Mouse (Mus musculus) hindbrain, embryonic 11.5 days (tissue): ENCODE results near the gene Tmem178. TPM values are rescaled to one million over a fixed set of nuclear protein-coding genes. Genes with fewer than 3 reads are reported as not detected.

Experiments used
- ATAC-seq: fragments of 200-750 bp; cut with Nextera tagmentation; 2 replicates; pipeline ENCODE4 v1.8.0; 2017; ENCODE audit warnings: mild to moderate bottlenecking, moderate TSS enrichment, moderate library complexity; ENCODE audit not compliant: low FRiP score
- DNase-seq: peaks from one replicate; pipeline ENCODE4 v3.0.0-alpha.2; 2015; ENCODE audit warnings: low spot score
- H3K27ac ChIP-seq: fragments of 300-500 bp; sonication (generic); 2 replicates; pipeline ENCODE4 v1.5.1; 2014; ENCODE audit warnings: mild to moderate bottlenecking, low read depth, low read length
- H3K27me3 ChIP-seq: fragments of 300-500 bp; sonication (generic); 2 replicates; pipeline ENCODE4 v1.6.1; 2014; ENCODE audit warnings: mild to moderate bottlenecking, low read length, moderate library complexity, mixed read lengths; ENCODE audit not compliant: control insufficient read depth, insufficient read depth
- H3K36me3 ChIP-seq: fragments of 300-500 bp; sonication (generic); 2 replicates; pipeline ENCODE4 v1.6.1; 2014; ENCODE audit warnings: mild to moderate bottlenecking, low read length, moderate library complexity, mixed read lengths; ENCODE audit not compliant: control insufficient read depth, insufficient read depth
- H3K4me1 ChIP-seq: fragments of 300-500 bp; sonication (generic); replicated peaks from 2 replicates; pipeline ENCODE4 v1.6.1; 2014; ENCODE audit warnings: low read length, mixed read lengths; ENCODE audit not compliant: control insufficient read depth, insufficient read depth
- H3K4me2 ChIP-seq: fragments of 300-500 bp; sonication (generic); replicated peaks from 2 replicates; pipeline ENCODE4 v1.6.1; 2014; ENCODE audit warnings: mild to moderate bottlenecking, low read depth, low read length
- H3K4me3 ChIP-seq: fragments of 300-500 bp; sonication (generic); 2 replicates; pipeline ENCODE4 v1.5.1; 2014; ENCODE audit warnings: low read depth, low read length
- H3K9ac ChIP-seq: fragments of 300-500 bp; sonication (generic); 2 replicates; pipeline ENCODE4 v1.6.1; 2014; ENCODE audit warnings: low read depth, low read length
- H3K9me3 ChIP-seq: fragments of 300-500 bp; sonication (generic); 2 replicates; pipeline ENCODE4 v1.6.1; 2016; ENCODE audit warnings: low read length; ENCODE audit not compliant: control insufficient read depth
- WGBS: fragments of 180-500 bp; shearing (Covaris S2); extraction: QIAGEN DNeasy Blood & Tissue Kit; methylation state at CpG from one replicate; pipeline ENCODE4 v1.1.7; 2014; 5-methylcytosine and 5-hydroxymethylcytosine counted together
- polyA plus RNA-seq: library from polyadenylated mRNA; unstranded; fragments of >200 nt; fragmentation: Nextera tagmentation; extraction: Ambion mirVana; gene quantifications from 2 replicates; pipeline ENCODE4 v1.2.1, GENCODE M21; 2014

Tmem178 gene
- polyA plus RNA-seq, 1 experiment from 2014 or later: 19.8 TPM

DNA sequence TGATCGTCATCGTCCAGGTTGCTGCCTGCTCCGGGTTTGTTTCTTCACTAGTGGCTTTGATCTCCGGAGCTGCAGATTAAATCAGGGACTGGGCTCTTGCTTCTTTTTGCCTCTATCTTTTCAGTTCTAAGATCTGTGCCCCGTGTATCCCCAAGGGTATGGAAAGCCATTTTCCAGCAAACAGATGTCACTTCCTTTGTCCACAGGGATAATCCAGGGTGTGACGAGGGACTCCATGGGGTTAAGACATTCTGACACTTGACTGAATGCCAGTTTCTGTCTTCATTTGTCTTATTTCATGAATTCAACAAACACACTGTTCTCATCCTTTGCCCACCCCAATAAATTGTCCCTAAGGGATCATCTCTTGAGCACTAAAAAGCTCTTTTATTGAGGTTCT, 54.5 kb downstream of the Tmem178 start:
- no peak for ATAC-seq
- Histone ChIP-seq H3K4me1 (no peaks in the 10 kb centered on the region), H3K4me3 (no peak overlapping the region), H3K27me3 (no peaks in the 10 kb centered on the region), H3K4me2 (no peak overlapping the region), H3K27ac (no peak overlapping the region), H3K36me3 (no peaks in the 10 kb centered on the region), H3K9ac (no peak overlapping the region), H3K9me3 (no peaks in the 10 kb centered on the region)
- 63% methylated on average over 6 of the region's 6 CpGs for WGBS
- DNase-seq: no peak

DNA sequence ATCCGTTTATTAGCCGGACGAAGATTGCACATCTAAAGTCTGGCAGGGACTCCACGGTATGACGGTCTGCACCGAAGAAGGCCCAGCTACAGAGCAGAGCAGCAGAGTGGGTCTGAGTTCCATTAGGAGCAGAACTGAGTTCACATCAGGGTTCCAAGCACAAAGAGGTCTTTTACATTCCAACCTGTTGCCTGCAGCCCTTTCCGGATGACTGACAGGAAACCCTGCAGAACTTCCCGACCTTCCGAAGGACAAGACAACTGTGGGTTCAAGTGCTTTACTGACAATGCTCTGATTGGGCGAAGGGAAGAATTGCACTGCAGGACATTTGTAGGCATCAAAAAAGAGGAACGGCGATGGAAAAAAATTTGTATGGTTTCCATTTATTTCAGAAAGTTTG, 56.6 kb downstream of the Tmem178 start:
- H3K9me3 ChIP-seq: no peaks in the 10 kb centered on the region
- DNase-seq: no peak
- H3K27me3 ChIP-seq: no peaks in the 10 kb centered on the region
- no peak overlapping the region for H3K4me2 ChIP-seq
- H3K27ac ChIP-seq: no peak overlapping the region
- no peak overlapping the region for H3K9ac ChIP-seq
- no peaks in the 10 kb centered on the region for H3K36me3 ChIP-seq
- H3K4me1 ChIP-seq: no peaks in the 10 kb centered on the region
- ATAC-seq: no peak
- WGBS: 71% methylated on average over 12 of the region's 12 CpGs
- H3K4me3 ChIP-seq: no peak overlapping the region

- ATAC-seq: no peak
Measured at GRCm38 (mm10) chr17:81001647-81002046, 57.2 kb downstream of the Tmem178 start.

GRCm38 (mm10) chr17:81002130-81002529, 57.7 kb downstream of the Tmem178 start:
- H3K36me3 ChIP-seq: no peaks in the 10 kb centered on the region
- no peak overlapping the region for H3K27ac ChIP-seq
- DNase-seq (no peak), ATAC-seq (no peak)
- no peak overlapping the region for H3K9ac ChIP-seq
- no peaks in the 10 kb centered on the region for H3K9me3 ChIP-seq
- no peak overlapping the region for H3K4me3 ChIP-seq
- H3K4me1 ChIP-seq: no peaks in the 10 kb centered on the region
- 82% methylated on average over 5 of the region's 5 CpGs for WGBS
- H3K27me3 ChIP-seq: no peaks in the 10 kb centered on the region
- no peak overlapping the region for H3K4me2 ChIP-seq

More at GRCm38 (mm10) chr17:81001647-81002046, 57.2 kb downstream of the Tmem178 start:
- WGBS: 66% methylated on average over 4 of the region's 4 CpGs
- no peaks in the 10 kb centered on the region for H3K4me1 ChIP-seq
- H3K4me3 ChIP-seq: no peak overlapping the region
- no peak overlapping the region for H3K27ac ChIP-seq
- no peak overlapping the region for H3K4me2 ChIP-seq
- H3K36me3 ChIP-seq: no peaks in the 10 kb centered on the region
- no peak for DNase-seq
- no peak overlapping the region for H3K9ac ChIP-seq
- H3K9me3 ChIP-seq: no peaks in the 10 kb centered on the region
- H3K27me3 ChIP-seq: no peaks in the 10 kb centered on the region

DNA sequence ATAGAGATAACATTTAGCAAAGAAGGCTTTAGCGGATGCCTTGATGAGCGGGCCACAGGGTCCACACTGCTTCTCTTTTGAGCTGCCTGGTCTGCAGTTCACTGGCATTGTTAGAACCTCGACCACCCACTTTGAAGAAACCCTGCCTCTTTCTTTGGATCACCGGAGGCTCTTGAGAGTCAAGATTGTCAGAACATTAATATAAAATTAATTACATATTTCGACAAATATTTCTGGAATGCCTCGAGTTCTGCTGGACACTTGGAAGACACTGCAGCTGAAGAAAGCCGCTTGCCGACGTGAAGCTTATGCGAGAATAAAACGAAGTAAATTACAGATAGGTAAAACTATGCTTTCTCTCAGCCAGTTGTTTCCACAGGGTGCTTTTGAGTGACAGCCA, 60.0 kb downstream of the Tmem178 start:
- DNase-seq (no peak), ATAC-seq (no peak)
- no peak overlapping the region for H3K9ac ChIP-seq
- no peaks in the 10 kb centered on the region for H3K36me3 ChIP-seq
- H3K4me1 ChIP-seq: no peaks in the 10 kb centered on the region
- no peak overlapping the region for H3K27ac ChIP-seq
- no peaks in the 10 kb centered on the region for H3K9me3 ChIP-seq
- 83% methylated on average over 11 of the region's 11 CpGs for WGBS
- no peak overlapping the region for H3K4me3 ChIP-seq
- H3K4me2 ChIP-seq: no peak overlapping the region
- no peaks in the 10 kb centered on the region for H3K27me3 ChIP-seq

- ATAC-seq: no peak
- WGBS: 88% methylated on average over 8 of the region's 8 CpGs
- Histone ChIP-seq H3K4me3 (no peak overlapping the region), H3K9me3 (no peaks in the 10 kb centered on the region), H3K4me1 (no peaks in the 10 kb centered on the region), H3K4me2 (no peak overlapping the region), H3K36me3 (no peaks in the 10 kb centered on the region), H3K9ac (no peak overlapping the region), H3K27ac (no peak overlapping the region), H3K27me3 (no peaks in the 10 kb centered on the region)
- DNase-seq: no peak
Measured at GRCm38 (mm10) chr17:81005292-81005691, 60.9 kb downstream of the Tmem178 start.

DNA sequence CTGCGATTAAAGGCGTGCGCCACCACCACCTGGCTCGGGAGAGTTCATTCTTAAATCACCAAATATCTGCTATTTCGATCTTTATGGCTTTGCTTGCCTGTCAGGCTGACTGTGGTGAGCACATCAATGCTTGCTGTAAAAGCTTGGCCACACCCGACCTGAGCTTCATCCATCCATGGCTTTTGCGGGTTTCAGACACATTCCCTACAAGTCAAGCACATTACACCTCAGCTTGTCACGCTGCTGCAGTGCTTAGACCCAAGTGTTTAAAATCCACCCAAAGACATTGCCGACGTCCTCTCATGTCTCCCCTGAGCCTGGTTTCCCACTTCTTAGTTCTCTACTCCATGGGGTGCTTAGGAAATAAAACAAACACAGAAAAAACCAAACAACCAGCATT, 64.7 kb downstream of the Tmem178 start:
- no peaks in the 10 kb centered on the region for H3K4me1 ChIP-seq
- DNase-seq: no peak
- no peak overlapping the region for H3K9ac ChIP-seq
- H3K27me3 ChIP-seq: no peaks in the 10 kb centered on the region
- H3K27ac ChIP-seq: no peak overlapping the region
- 90% methylated on average over 10 of the region's 10 CpGs for WGBS
- H3K9me3 ChIP-seq: no peaks in the 10 kb centered on the region
- ATAC-seq: no peak
- H3K4me3 ChIP-seq: no peak overlapping the region
- H3K4me2 ChIP-seq: no peak overlapping the region
- no peaks in the 10 kb centered on the region for H3K36me3 ChIP-seq

DNA sequence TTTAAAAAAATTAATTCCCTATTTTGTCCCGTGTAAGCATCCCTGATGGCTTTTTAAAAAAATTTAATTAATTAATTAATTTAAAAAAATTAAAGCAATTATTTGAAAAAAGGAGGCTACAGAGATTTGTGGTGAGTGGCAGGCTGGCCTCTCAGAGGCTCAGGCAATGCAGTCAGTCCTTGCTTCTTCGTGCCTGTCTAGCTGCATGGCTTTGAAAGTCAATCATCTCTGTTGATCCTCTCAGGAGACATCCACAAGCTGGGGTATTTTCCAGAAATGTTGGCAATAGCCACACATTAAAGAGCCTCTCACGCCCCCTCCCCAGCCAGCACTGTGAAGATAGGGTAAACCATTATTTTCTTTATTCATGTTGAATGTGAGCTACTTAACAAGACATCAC, 65.8 kb downstream of the Tmem178 start:
- H3K9me3 ChIP-seq: no peaks in the 10 kb centered on the region
- H3K4me3 ChIP-seq: no peak overlapping the region
- no peaks in the 10 kb centered on the region for H3K4me1 ChIP-seq
- WGBS: 77% methylated on average over 3 of the region's 3 CpGs
- no peak overlapping the region for H3K9ac ChIP-seq
- DNase-seq: no peak
- H3K27me3 ChIP-seq: no peaks in the 10 kb centered on the region
- no peak overlapping the region for H3K27ac ChIP-seq
- ATAC-seq: 0 out of 2 replicates have a peak, but pooled peaks have one; percentile 38
- no peaks in the 10 kb centered on the region for H3K36me3 ChIP-seq
- H3K4me2 ChIP-seq: no peak overlapping the region

GRCm38 (mm10) chr17:81010844-81011685, 66.6 kb downstream of the Tmem178 start:
- 83% methylated on average over 18 of the region's 18 CpGs for WGBS
- Histone ChIP-seq H3K27ac (no peak overlapping the region), H3K4me3 (no peak overlapping the region), H3K27me3 (no peaks in the 10 kb centered on the region), H3K9ac (no peak overlapping the region), H3K4me2 (no peak overlapping the region), H3K9me3 (no peaks in the 10 kb centered on the region), H3K36me3 (no peaks in the 10 kb centered on the region), H3K4me1 (no peaks in the 10 kb centered on the region)
- DNase-seq (no peak), ATAC-seq (no peak)
